Mouse (Mus musculus): ENCODE data around the gene Nav2.

GRCm38 (mm10) chr7:49462328-49462811 lies 553.9 kb downstream of the Nav2 start:
- TF ChIP-seq POLR2A (IDR thresholded peaks at IDR 0.05; ENCODE audit: low read depth, low read length): no peak
- peak; percentile 48; the same call in 1 of the 2 replicates for TF ChIP-seq EP300 (IDR thresholded peaks at IDR 0.05; ENCODE audit: low read length)
- TF ChIP-seq USF2 (conservative IDR thresholded peaks at IDR 0.05; ENCODE audit: low read depth, low read length): no peak
- TF ChIP-seq BHLHE40 (IDR thresholded peaks at IDR 0.05; ENCODE audit: low read depth, low read length): peak; percentile 52
- no peak for TF ChIP-seq CTCF (conservative IDR thresholded peaks at IDR 0.05 in 1 of 2, IDR thresholded peaks at IDR 0.05 in 1 of 2; ENCODE audit: low read depth in 2 of 2, low read length in 2 of 2)
- TF ChIP-seq NRF1 (IDR thresholded peaks at IDR 0.05; ENCODE audit: low read depth, low read length): no peak
- TF ChIP-seq MYC (IDR thresholded peaks at IDR 0.05; ENCODE audit: low read depth, low read length): no peak
- TF ChIP-seq HCFC1 (IDR thresholded peaks at IDR 0.05; ENCODE audit: low read depth, low read length): no peak; the same call in 1 of the 2 replicates
- TF ChIP-seq UBTF (IDR thresholded peaks at IDR 0.05; ENCODE audit: low read depth, low read length): no peak
- TF ChIP-seq MEF2A (IDR thresholded peaks at IDR 0.05; ENCODE audit: borderline replicate concordance, low read depth, low read length): no peak
- TF ChIP-seq ETS1 (conservative IDR thresholded peaks at IDR 0.05; ENCODE audit: low read depth, low read length): no peak
- no peak for TF ChIP-seq KAT2A (IDR thresholded peaks at IDR 0.05; ENCODE audit: insufficient replicate concordance, low read length)
- TF ChIP-seq CHD1 (IDR thresholded peaks at IDR 0.05; ENCODE audit: low read depth, low read length): no peak
